Mouse (Mus musculus): ENCODE data around the gene Zfp969.
"Not testable (repeated sequence)": the region's sequence is repeated elsewhere in the genome, so short reads cannot be mapped to it uniquely, and the experiment has no call there.

Gene Zfp969

DNA sequence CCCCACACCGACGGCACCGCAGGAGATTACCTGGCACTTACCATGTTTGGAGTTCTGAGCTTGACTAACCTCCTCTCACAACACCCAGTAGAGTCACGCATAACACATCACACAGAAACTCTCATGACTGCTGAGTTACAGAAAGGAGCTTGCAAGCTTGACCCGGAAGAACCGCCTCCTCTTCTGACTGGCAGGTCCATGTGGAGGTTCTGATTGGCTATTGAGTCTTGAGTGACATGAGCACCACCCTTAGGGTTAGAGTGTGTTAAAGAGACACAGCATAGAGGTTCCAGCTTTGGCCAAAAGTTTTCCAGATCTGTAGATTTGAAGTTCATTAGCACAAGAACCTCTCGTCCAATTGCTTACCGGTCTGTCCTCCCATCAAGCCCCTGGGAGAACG is at the start of gene Zfp969:
Gene Zfp969 (minus strand): TSS at position 101 of the 400 bp plus-strand sequence.
- DNase-seq (ENCODE audit: low read depth, low spot score): not testable (repeated sequence)

DNA sequence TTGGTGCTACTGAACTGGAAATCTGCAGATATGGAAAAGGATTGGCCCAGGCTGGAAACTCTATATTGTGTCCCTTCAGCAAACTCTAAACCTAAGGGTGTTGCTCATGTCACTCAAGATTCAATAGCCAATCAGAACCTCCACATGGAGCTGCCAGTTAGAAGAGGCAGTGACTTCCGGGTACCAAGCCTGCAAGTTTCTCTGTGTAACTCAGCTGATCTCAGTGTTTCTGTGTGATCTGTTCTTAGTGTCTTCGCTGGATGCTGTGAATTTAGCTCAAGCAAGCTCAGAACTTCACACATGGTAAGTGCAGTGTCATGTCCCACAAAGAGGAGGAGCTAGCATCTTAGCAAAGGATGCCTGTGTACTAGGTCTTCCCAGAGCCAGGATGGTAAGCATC is 37.8 kb upstream of the Zfp969 start, which contains the start of gene Gm2007:
Gene Gm2007 (plus strand): TSS at position 301 of the 400 bp plus-strand sequence.
- not testable (repeated sequence) for DNase-seq (ENCODE audit: low read depth, low spot score)

DNA sequence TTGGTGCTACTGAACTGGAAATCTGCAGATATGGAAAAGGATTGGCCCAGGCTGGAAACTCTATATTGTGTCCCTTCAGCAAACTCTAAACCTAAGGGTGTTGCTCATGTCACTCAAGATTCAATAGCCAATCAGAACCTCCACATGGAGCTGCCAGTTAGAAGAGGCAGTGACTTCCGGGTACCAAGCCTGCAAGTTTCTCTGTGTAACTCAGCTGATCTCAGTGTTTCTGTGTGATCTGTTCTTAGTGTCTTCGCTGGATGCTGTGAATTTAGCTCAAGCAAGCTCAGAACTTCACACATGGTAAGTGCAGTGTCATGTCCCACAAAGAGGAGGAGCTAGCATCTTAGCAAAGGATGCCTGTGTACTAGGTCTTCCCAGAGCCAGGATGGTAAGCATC is 59.8 kb downstream of the Zfp969 start, which contains the start of gene Gm11007:
Gene Gm11007 (plus strand): TSS at position 301 of the 400 bp plus-strand sequence.
- not testable (repeated sequence) for DNase-seq (ENCODE audit: low read depth, low spot score)

Data from ZHBTc4 (cell line).